Mouse (Mus musculus): ENCODE data around the gene Lrrc51.

GRCm38 (mm10) chr7:101896104-101897066 is 37.3 kb downstream of the Lrrc51 start:
- TF ChIP-seq EP300 (IDR thresholded peaks at IDR 0.05; ENCODE audit: low read depth in 1 of 2, low read length in 2 of 2), result 0 out of 4 replicates have a peak, but pooled peaks of 1 of the 2 experiments have one; percentile 15
- TF ChIP-seq ETS1 (IDR thresholded peaks at IDR 0.05; ENCODE audit: low read depth, low read length), result 0 out of 2 replicates have a peak, but pooled peaks have one; percentile 26
- peak; percentile 93 for TF ChIP-seq E2F4 (IDR thresholded peaks at IDR 0.05; ENCODE audit: borderline replicate concordance, low read depth, low read length)
- peak; percentile 84 for TF ChIP-seq ELF1 (IDR thresholded peaks at IDR 0.05; ENCODE audit: low read depth, low read length)
- peak; percentile 99 for TF ChIP-seq MYC (IDR thresholded peaks at IDR 0.05; ENCODE audit: low read depth, low read length)
- peak; percentile 94 for TF ChIP-seq NRF1 (IDR thresholded peaks at IDR 0.05; ENCODE audit: insufficient read depth, low read depth, low read length, poor library complexity, severe bottlenecking)
- TF ChIP-seq JUND (IDR thresholded peaks at IDR 0.05; ENCODE audit: low read depth, low read length), result no peak
- peak; percentile 56 for TF ChIP-seq USF1 (IDR thresholded peaks at IDR 0.05; ENCODE audit: low read depth, low read length)
- no peak for TF ChIP-seq CTCF (IDR thresholded peaks at IDR 0.05 in 2 of 3, conservative IDR thresholded peaks at IDR 0.05 in 1 of 3; ENCODE audit: control insufficient read depth in 1 of 3, insufficient read depth in 1 of 3, low read depth in 2 of 3, low read length in 3 of 3, poor library complexity in 1 of 3, severe bottlenecking in 1 of 3)
